Mouse (Mus musculus): Measurements from ENCODE around the gene Efna5. TPM values are rescaled to one million over a fixed set of nuclear protein-coding genes. Genes with fewer than 3 reads are reported as not detected.

Gene Efna5
- polyA plus RNA-seq, 1 experiment from 2014 or later, result 24.5 TPM

DNA sequence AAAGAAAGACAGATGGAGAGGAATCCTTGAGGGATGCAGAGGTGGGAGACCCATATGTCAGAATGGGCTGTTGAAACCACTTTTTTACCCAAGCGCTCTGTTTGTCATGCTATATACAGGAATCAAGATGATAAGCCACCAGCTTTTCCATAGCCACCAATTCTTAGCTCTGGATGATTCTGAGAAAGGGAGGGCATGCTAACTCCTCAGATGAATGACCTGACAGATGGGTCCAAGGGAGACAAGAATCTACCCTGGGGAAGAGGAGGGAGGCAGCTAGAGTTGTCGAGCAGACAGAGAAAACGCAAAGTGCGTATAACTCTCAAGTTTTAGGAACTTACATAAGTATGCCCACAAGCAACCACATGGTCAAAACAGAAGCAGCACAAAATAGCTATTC, 126.5 kb downstream of the Efna5 start:
- Histone ChIP-seq H3K27me3 (ENCODE audit: control insufficient read depth, insufficient read depth, low read length) (no peaks in the 10 kb centered on the region), H3K4me2 (no peak overlapping the region), H3K9ac (ENCODE audit: low read depth, low read length) (no peak overlapping the region), H3K4me3 (ENCODE audit: low read depth, low read length) (no peak overlapping the region), H3K36me3 (ENCODE audit: control insufficient read depth, insufficient read depth, low read length) (no peaks in the 10 kb centered on the region), H3K27ac (ENCODE audit: low read depth, low read length) (no peak overlapping the region), H3K9me3 (replicated peaks; ENCODE audit: control insufficient read depth, low read length) (no peaks in the 10 kb centered on the region), H3K4me1 (ENCODE audit: control insufficient read depth, insufficient read depth, low read length) (peaks cover 20% of the 10 kb centered on the region)
- ATAC-seq (replicated peaks; ENCODE audit: insufficient number of reproducible peaks, low FRiP score, low TSS enrichment), result no peak
- 82% methylated on average over 4 of the region's 4 CpGs for WGBS (ENCODE audit: insufficient replicate concordance)

DNA sequence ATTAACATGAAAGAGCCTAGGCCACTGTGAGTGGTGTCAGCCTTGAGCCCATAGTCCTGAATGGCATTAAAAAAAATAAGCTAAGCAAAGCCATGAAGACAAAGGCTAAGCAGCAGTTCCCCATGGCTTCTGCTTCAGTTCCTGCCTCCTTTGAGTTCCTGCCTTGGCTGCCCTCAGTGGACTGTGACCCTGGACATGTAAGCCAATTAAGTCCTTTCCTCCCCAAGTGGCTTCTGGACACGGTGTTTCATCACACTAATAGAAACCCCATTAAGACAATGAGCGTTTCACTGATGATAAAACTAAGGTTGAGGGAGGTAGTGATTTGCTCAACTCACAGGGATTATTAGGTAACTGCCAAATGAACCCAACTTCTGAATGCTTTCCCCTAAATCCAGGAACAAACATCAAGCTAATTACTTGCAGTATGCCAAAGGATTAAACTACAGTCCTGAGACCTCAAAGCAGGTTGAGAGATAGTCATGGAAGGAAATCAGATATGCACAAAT, 128.7 kb downstream of the Efna5 start:
- no peak overlapping the region for H3K4me3 ChIP-seq (ENCODE audit: low read depth, low read length)
- no peak overlapping the region for H3K4me2 ChIP-seq
- no peak for ATAC-seq (replicated peaks; ENCODE audit: insufficient number of reproducible peaks, low FRiP score, low TSS enrichment)
- no peaks in the 10 kb centered on the region for H3K27me3 ChIP-seq (ENCODE audit: control insufficient read depth, insufficient read depth, low read length)
- 49% methylated on average over 2 of the region's 2 CpGs for WGBS (ENCODE audit: insufficient replicate concordance)
- peaks cover 30% of the 10 kb centered on the region for H3K4me1 ChIP-seq (ENCODE audit: control insufficient read depth, insufficient read depth, low read length)
- H3K36me3 ChIP-seq (ENCODE audit: control insufficient read depth, insufficient read depth, low read length), result no peaks in the 10 kb centered on the region
- H3K9ac ChIP-seq (ENCODE audit: low read depth, low read length), result no peak overlapping the region
- no peaks in the 10 kb centered on the region for H3K9me3 ChIP-seq (replicated peaks; ENCODE audit: control insufficient read depth, low read length)
- H3K27ac ChIP-seq (ENCODE audit: low read depth, low read length), result no peak overlapping the region

DNA sequence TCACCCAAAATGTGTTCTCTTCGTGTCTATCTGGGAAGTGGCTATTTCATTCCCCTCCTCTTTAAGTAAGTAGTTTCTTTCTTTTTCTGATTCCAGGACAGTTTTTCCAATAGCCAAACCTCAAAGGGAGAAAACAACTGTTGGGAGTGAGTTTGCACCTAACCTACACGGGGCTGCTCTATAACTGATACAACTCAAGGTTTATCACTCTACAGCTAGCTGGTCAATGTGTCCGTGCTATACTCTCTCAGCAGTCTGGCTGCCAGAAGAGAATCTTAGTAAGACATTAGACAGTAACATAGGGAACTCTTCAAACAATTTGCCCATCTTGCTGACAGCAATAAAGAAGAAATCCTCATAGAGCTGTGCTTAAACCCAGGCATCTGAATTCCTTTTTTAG, 130.5 kb downstream of the Efna5 start:
- H3K4me2 ChIP-seq, result no peak overlapping the region
- H3K27ac ChIP-seq (ENCODE audit: low read depth, low read length), result no peak overlapping the region
- no peaks in the 10 kb centered on the region for H3K36me3 ChIP-seq (ENCODE audit: control insufficient read depth, insufficient read depth, low read length)
- no peaks in the 10 kb centered on the region for H3K27me3 ChIP-seq (ENCODE audit: control insufficient read depth, insufficient read depth, low read length)
- no peak overlapping the region for H3K9ac ChIP-seq (ENCODE audit: low read depth, low read length)
- WGBS (ENCODE audit: insufficient replicate concordance), result 49% methylated on average over 3 of the region's 3 CpGs
- peaks cover 21% of the 10 kb centered on the region for H3K4me1 ChIP-seq (ENCODE audit: control insufficient read depth, insufficient read depth, low read length)
- H3K4me3 ChIP-seq (ENCODE audit: low read depth, low read length), result no peak overlapping the region
- ATAC-seq (replicated peaks; ENCODE audit: insufficient number of reproducible peaks, low FRiP score, low TSS enrichment), result no peak
- no peaks in the 10 kb centered on the region for H3K9me3 ChIP-seq (replicated peaks; ENCODE audit: control insufficient read depth, low read length)

DNA sequence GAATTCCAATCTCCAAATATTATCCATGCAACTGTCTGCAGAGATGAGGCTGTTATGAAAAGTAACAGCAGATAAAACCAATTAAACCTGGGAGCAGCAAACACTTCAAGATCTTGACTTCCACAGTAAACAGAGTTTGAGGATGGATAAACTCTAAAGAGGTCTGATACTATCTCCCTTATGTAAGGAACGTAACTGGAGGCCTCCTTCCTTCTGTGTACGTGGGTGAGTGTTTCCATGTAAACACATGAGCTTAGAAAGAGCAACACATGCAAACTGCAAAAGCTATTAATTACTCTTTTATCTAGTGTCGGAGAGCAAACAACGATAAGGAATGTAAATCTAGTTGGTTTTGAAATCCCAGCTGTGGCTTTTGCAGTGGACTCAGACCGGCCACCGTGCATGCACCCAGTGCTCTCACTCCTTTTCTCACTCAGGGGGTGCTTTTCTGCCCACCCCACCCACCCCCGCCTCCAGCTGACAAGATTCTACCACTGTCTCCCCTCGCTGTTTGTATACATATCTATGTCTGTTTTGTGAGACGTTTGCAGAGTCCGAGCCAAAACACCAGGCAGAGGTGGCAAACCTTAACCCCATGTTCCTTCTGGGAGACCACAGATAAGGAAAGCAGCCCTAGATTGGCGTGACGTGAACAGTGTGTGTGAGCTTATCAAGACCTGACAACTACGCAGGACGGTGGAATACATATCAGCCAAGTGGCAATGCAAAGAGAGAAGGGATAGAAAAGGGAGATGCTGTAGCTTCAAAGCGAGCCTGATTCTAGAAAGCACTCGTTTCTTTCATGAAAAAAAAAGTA, 132.1 kb downstream of the Efna5 start:
- H3K27me3 ChIP-seq (ENCODE audit: control insufficient read depth, insufficient read depth, low read length), result no peaks in the 10 kb centered on the region
- WGBS (ENCODE audit: insufficient replicate concordance), result 18% methylated on average over 16 of the region's 16 CpGs
- peaks cover 23% of the 10 kb centered on the region for H3K4me1 ChIP-seq (ENCODE audit: control insufficient read depth, insufficient read depth, low read length)
- H3K4me3 ChIP-seq (ENCODE audit: low read depth, low read length), result no peak overlapping the region
- peak overlapping the region; percentile 28 for H3K4me2 ChIP-seq
- ATAC-seq (replicated peaks; ENCODE audit: insufficient number of reproducible peaks, low FRiP score, low TSS enrichment), result peak; percentile 94
- H3K9ac ChIP-seq (ENCODE audit: low read depth, low read length), result no peak overlapping the region
- no peaks in the 10 kb centered on the region for H3K36me3 ChIP-seq (ENCODE audit: control insufficient read depth, insufficient read depth, low read length)
- H3K27ac ChIP-seq (ENCODE audit: low read depth, low read length), result peak overlapping the region; percentile 4; the same call in 1 of the 2 replicates
- H3K9me3 ChIP-seq (replicated peaks; ENCODE audit: control insufficient read depth, low read length), result no peaks in the 10 kb centered on the region

DNA sequence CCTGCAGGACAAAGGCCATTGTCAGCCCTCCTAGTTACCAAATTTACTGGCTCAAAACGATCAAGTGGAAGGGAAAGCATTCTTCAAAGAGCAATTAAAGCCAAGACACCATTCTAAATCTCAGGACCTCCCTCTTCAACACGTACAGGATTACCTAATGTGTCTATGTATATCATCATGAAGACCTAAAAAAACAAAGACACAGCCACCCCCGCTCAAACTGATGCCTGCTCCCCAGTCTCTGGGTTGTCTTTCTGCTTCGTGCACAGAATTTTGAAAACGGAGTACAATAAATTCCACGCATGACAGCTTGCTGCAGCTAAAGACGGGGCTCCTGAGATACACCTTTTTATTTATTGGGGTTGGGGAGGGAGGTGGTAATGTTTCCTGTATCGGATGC, 133.7 kb downstream of the Efna5 start:
- Histone ChIP-seq H3K4me2 (no peak overlapping the region), H3K9ac (ENCODE audit: low read depth, low read length) (no peak overlapping the region), H3K36me3 (ENCODE audit: control insufficient read depth, insufficient read depth, low read length) (no peaks in the 10 kb centered on the region), H3K4me3 (ENCODE audit: low read depth, low read length) (no peak overlapping the region), H3K27ac (ENCODE audit: low read depth, low read length) (no peak overlapping the region), H3K9me3 (replicated peaks; ENCODE audit: control insufficient read depth, low read length) (no peaks in the 10 kb centered on the region), H3K27me3 (ENCODE audit: control insufficient read depth, insufficient read depth, low read length) (no peaks in the 10 kb centered on the region), H3K4me1 (ENCODE audit: control insufficient read depth, insufficient read depth, low read length) (peaks cover 21% of the 10 kb centered on the region)
- 82% methylated on average over 8 of the region's 8 CpGs for WGBS (ENCODE audit: insufficient replicate concordance)
- no peak for ATAC-seq (replicated peaks; ENCODE audit: insufficient number of reproducible peaks, low FRiP score, low TSS enrichment)

DNA sequence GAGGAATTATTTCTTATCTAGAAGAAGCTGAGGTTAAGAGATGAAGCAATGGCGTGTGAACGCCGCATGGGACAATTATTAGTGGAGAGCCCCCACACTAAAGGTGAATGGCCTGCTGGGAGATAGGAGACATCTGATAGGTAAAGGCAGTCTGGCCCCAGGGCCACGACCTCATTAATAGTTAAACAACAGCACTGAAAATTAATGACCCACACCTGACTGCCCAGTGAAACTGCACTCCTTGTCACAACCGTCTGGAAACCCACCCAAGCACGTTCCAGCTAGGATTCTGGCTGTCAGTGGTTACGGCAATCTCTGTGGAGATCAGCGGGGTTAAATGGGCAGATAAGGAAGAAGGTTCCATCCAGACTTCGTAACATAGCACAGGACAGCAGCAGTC, 134.3 kb downstream of the Efna5 start:
- 65% methylated on average over 9 of the region's 9 CpGs for WGBS (ENCODE audit: insufficient replicate concordance)
- peaks cover 20% of the 10 kb centered on the region for H3K4me1 ChIP-seq (ENCODE audit: control insufficient read depth, insufficient read depth, low read length)
- H3K27ac ChIP-seq (ENCODE audit: low read depth, low read length), result no peak overlapping the region
- H3K9ac ChIP-seq (ENCODE audit: low read depth, low read length), result no peak overlapping the region
- no peak for ATAC-seq (replicated peaks; ENCODE audit: insufficient number of reproducible peaks, low FRiP score, low TSS enrichment)
- H3K9me3 ChIP-seq (replicated peaks; ENCODE audit: control insufficient read depth, low read length), result no peaks in the 10 kb centered on the region
- H3K4me2 ChIP-seq, result no peak overlapping the region
- H3K36me3 ChIP-seq (ENCODE audit: control insufficient read depth, insufficient read depth, low read length), result no peaks in the 10 kb centered on the region
- no peak overlapping the region for H3K4me3 ChIP-seq (ENCODE audit: low read depth, low read length)
- H3K27me3 ChIP-seq (ENCODE audit: control insufficient read depth, insufficient read depth, low read length), result no peaks in the 10 kb centered on the region

DNA sequence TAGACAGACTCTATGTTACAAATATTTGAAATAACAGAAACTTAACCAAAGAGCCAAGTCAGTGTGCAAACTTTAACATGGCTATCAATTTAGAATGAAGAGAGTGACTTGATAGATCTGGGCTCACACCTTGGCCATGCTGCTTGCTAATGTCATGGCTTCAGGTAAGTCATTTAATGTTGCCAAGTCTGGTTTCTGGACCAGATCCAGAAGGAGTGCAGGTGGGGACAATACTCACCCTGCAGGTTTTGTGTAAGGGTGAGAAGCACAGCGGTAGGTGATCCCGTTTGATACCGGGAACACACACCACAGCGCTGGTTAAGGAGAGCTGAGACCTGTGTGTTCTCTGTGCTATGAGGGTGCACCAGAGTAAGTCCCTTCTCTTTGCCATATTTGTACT, 135.8 kb downstream of the Efna5 start:
- no peak overlapping the region for H3K4me2 ChIP-seq
- no peaks in the 10 kb centered on the region for H3K9me3 ChIP-seq (replicated peaks; ENCODE audit: control insufficient read depth, low read length)
- 97% methylated on average over 4 of the region's 4 CpGs for WGBS (ENCODE audit: insufficient replicate concordance)
- peaks cover 15% of the 10 kb centered on the region for H3K4me1 ChIP-seq (ENCODE audit: control insufficient read depth, insufficient read depth, low read length)
- H3K4me3 ChIP-seq (ENCODE audit: low read depth, low read length), result no peak overlapping the region
- no peaks in the 10 kb centered on the region for H3K36me3 ChIP-seq (ENCODE audit: control insufficient read depth, insufficient read depth, low read length)
- no peak for ATAC-seq (replicated peaks; ENCODE audit: insufficient number of reproducible peaks, low FRiP score, low TSS enrichment)
- no peak overlapping the region for H3K27ac ChIP-seq (ENCODE audit: low read depth, low read length)
- H3K27me3 ChIP-seq (ENCODE audit: control insufficient read depth, insufficient read depth, low read length), result no peaks in the 10 kb centered on the region
- no peak overlapping the region for H3K9ac ChIP-seq (ENCODE audit: low read depth, low read length)

DNA sequence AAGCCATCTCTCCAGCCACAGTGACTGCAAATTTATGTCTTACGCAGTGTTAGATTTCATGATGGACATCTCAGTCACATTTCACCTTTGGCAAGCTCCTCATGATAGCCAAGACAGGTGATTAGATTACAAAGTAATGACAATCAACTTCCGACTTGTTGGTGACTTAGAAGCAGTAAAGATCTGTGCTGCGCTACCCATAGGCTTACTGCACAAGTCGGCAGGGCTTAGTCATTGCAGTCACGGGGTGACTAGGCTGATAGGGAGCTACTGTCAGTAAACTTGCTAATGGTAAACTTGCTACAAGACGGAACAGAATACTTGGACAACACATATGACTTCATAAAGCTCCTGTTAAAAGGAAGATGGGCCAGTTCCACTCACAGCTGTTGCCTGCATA, 136.9 kb downstream of the Efna5 start:
- no peak overlapping the region for H3K9ac ChIP-seq (ENCODE audit: low read depth, low read length)
- ATAC-seq (replicated peaks; ENCODE audit: insufficient number of reproducible peaks, low FRiP score, low TSS enrichment), result no peak
- no peaks in the 10 kb centered on the region for H3K9me3 ChIP-seq (replicated peaks; ENCODE audit: control insufficient read depth, low read length)
- 74% methylated on average over 6 of the region's 6 CpGs for WGBS (ENCODE audit: insufficient replicate concordance)
- H3K27ac ChIP-seq (ENCODE audit: low read depth, low read length), result no peak overlapping the region
- peaks cover 9% of the 10 kb centered on the region for H3K4me1 ChIP-seq (ENCODE audit: control insufficient read depth, insufficient read depth, low read length)
- H3K27me3 ChIP-seq (ENCODE audit: control insufficient read depth, insufficient read depth, low read length), result no peaks in the 10 kb centered on the region
- H3K4me3 ChIP-seq (ENCODE audit: low read depth, low read length), result no peak overlapping the region
- H3K36me3 ChIP-seq (ENCODE audit: control insufficient read depth, insufficient read depth, low read length), result no peaks in the 10 kb centered on the region
- no peak overlapping the region for H3K4me2 ChIP-seq

DNA sequence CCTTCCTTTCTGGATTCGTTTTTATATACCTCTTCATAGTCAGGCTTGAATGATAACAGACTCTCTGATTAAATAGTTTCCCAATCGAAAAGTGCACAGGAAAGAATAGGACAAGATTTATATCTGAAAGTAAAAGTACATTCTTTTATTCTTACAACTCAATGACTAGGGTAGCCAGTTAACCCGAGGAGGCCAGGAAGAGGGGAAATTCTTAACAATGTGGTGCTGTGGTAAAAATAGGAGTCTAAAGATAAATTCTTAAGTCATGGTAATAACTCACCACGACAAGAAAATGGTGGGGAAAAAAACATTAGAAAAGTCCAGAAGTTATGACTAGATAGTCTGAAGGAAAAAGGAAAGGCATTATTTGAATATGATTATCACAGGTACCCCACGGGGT, 139.4 kb downstream of the Efna5 start:
- no peak for ATAC-seq (replicated peaks; ENCODE audit: insufficient number of reproducible peaks, low FRiP score, low TSS enrichment)
- H3K9me3 ChIP-seq (replicated peaks; ENCODE audit: control insufficient read depth, low read length), result no peaks in the 10 kb centered on the region
- WGBS (ENCODE audit: insufficient replicate concordance), result 51% methylated on average over 5 of the region's 5 CpGs
- H3K4me1 ChIP-seq (ENCODE audit: control insufficient read depth, insufficient read depth, low read length), result 0 out of 2 replicates have a peak, but pooled peaks cover 2% of the 10 kb centered on the region
- H3K9ac ChIP-seq (ENCODE audit: low read depth, low read length), result no peak overlapping the region
- no peak overlapping the region for H3K4me3 ChIP-seq (ENCODE audit: low read depth, low read length)
- H3K4me2 ChIP-seq, result no peak overlapping the region
- H3K27ac ChIP-seq (ENCODE audit: low read depth, low read length), result no peak overlapping the region
- no peaks in the 10 kb centered on the region for H3K36me3 ChIP-seq (ENCODE audit: control insufficient read depth, insufficient read depth, low read length)
- H3K27me3 ChIP-seq (ENCODE audit: control insufficient read depth, insufficient read depth, low read length), result no peaks in the 10 kb centered on the region

All from heart, embryonic 11.5 days (tissue).